ENCODE assay signal across 10 mouse cellular contexts in the genomic region with DNA sequence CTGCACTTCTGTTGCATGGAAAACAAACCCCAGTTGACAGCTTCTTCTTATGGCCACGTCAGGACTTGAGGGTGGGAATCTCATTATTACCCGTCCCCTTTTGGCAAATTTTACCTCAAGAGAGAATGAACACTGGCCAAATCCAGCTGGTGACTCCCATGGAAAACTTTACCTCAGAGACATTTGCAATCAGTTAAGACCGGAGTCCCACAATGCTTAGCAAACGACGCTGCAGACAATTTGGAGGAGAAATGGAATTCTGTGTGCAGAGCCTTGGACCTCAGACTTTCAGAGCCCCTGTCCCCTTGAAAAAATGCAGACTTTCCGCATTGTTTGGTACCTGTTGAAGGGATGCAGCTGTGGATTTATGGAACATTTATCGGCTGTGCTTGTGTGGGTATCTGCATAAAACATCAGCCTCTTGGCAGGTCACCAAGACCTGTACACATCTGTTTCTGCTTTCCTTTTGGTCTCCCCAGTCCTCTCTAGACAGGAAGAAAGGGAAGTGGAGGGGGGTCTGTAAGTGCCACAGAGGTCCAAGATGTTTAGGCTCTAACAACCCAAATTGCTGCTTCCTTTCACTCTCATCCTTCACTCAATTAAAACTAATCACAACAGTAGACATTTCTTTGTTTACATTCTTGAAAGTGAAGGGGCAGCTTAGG. TPM values are rescaled to one million over a fixed set of nuclear protein-coding genes. Genes with fewer than 3 reads are reported as not detected.
A peak's percentile ranks its signal among the peaks of the same experiment; 100 is the strongest.
DNase-seq lines count a peak whose midpoint lies in the region; ATAC-seq lines count a peak whose summit lies in the region.
"Had no signal": no experiment of that assay in that cellular context is flagged by ENCODE, and none has a peak within 500 bp of the region (broad histone marks: within the 10 kb centered on the region; RNA-seq: fewer than 3 reads in every experiment).

No protein-coding gene starts in this region.

- no peaks in the 10 kb centered on the region for H3K36me3 ChIP-seq in kidney, embryonic 16.5 days (ENCODE audit: insufficient read depth, low read length)
- no peaks in the 10 kb centered on the region for H3K36me3 ChIP-seq in embryonic facial prominence, embryonic 11.5 days (replicated peaks; ENCODE audit: control insufficient read depth, insufficient read depth, low read depth, low read length)
- no peaks in the 10 kb centered on the region for H3K36me3 ChIP-seq in heart, embryonic 15.5 days
- no peaks in the 10 kb centered on the region for H3K36me3 ChIP-seq in midbrain, embryonic 16.5 days (ENCODE audit: control insufficient read depth, insufficient read depth, low read length)
- H3K36me3 ChIP-seq: liver, embryonic 13.5 days had no signal

- H3K9me3 ChIP-seq in kidney, embryonic 16.5 days (ENCODE audit: low read length), result no peaks in the 10 kb centered on the region
- no peaks in the 10 kb centered on the region for H3K9me3 ChIP-seq in embryonic facial prominence, embryonic 11.5 days (replicated peaks; ENCODE audit: control insufficient read depth, low read length)
- H3K9me3 ChIP-seq in heart, embryonic 15.5 days (replicated peaks), result no peaks in the 10 kb centered on the region
- no peaks in the 10 kb centered on the region for H3K9me3 ChIP-seq in midbrain, embryonic 16.5 days (replicated peaks; ENCODE audit: control insufficient read depth, low read length, poor library complexity, severe bottlenecking)
- H3K9me3 ChIP-seq: liver, embryonic 13.5 days had no signal

- H3K27ac ChIP-seq in kidney, embryonic 16.5 days (ENCODE audit: low read length), result peak overlapping the region; percentile 19
- peak overlapping the region; percentile 69 for H3K27ac ChIP-seq in embryonic facial prominence, embryonic 11.5 days (replicated peaks; ENCODE audit: low read depth, low read length)
- H3K27ac ChIP-seq in heart, embryonic 15.5 days, result peak overlapping the region; percentile 74
- no peak overlapping the region for H3K27ac ChIP-seq in midbrain, embryonic 16.5 days (ENCODE audit: low read length)
- H3K27ac ChIP-seq: liver, embryonic 13.5 days had no signal

- no peak for DNase-seq in kidney, postnatal 36 days
- peak; percentile 86 for DNase-seq in embryonic facial prominence, embryonic 11.5 days (ENCODE audit: low spot score)
- DNase-seq in mesoderm, embryonic 11.5 days (ENCODE audit: low read depth, low spot score), result peak; percentile 47
- no peak for DNase-seq in right cerebral cortex, postnatal 4 days
- no peak for DNase-seq in adrenal gland, adult 2 months
- DNase-seq: adrenal gland, adult 8-10 months; liver, embryonic 13.5 days had no signal

- ATAC-seq in kidney, embryonic 16.5 days (ENCODE audit: low FRiP score, low TSS enrichment), result 0 out of 2 replicates have a peak, but pooled peaks have one; percentile 34
- peak; percentile 71 for ATAC-seq in embryonic facial prominence, embryonic 11.5 days (replicated peaks; ENCODE audit: insufficient number of reproducible peaks, low FRiP score, low TSS enrichment, low read depth)
- 0 out of 2 replicates have a peak, but pooled peaks have one; percentile 20 for ATAC-seq in heart, embryonic 15.5 days (replicated peaks; ENCODE audit: insufficient number of reproducible peaks, insufficient read depth, low FRiP score, low read depth)
- ATAC-seq in midbrain, embryonic 16.5 days, result no peak

- no peak overlapping the region; the same call in 1 of the 2 replicates for H3K4me2 ChIP-seq in kidney, embryonic 16.5 days (replicated peaks; ENCODE audit: low read depth, low read length)
- peak overlapping the region; percentile 1; the same call in 1 of the 2 replicates for H3K4me2 ChIP-seq in embryonic facial prominence, embryonic 11.5 days (ENCODE audit: low read depth, low read length)
- 0 out of 2 replicates have a peak overlapping the region, but pooled peaks have one; percentile 11 for H3K4me2 ChIP-seq in heart, embryonic 15.5 days
- no peak overlapping the region for H3K4me2 ChIP-seq in midbrain, embryonic 16.5 days (ENCODE audit: low read length)
- H3K4me2 ChIP-seq: liver, embryonic 13.5 days had no signal

- no peak overlapping the region for H3K9ac ChIP-seq in kidney, embryonic 16.5 days (replicated peaks; ENCODE audit: low read length)
- H3K9ac ChIP-seq in embryonic facial prominence, embryonic 11.5 days (replicated peaks; ENCODE audit: low read length), result no peak overlapping the region
- H3K9ac ChIP-seq in heart, embryonic 15.5 days, result no peak overlapping the region
- H3K9ac ChIP-seq in midbrain, embryonic 16.5 days (ENCODE audit: low read depth, low read length), result no peak overlapping the region
- H3K9ac ChIP-seq: liver, embryonic 13.5 days had no signal

- H3K4me3 ChIP-seq in kidney, embryonic 16.5 days (ENCODE audit: low read length), result no peak overlapping the region
- no peak overlapping the region for H3K4me3 ChIP-seq in embryonic facial prominence, embryonic 11.5 days (ENCODE audit: low read depth, low read length)
- H3K4me3 ChIP-seq in heart, embryonic 15.5 days, result no peak overlapping the region
- no peak overlapping the region for H3K4me3 ChIP-seq in midbrain, embryonic 16.5 days (ENCODE audit: low read depth, low read length)
- H3K4me3 ChIP-seq: liver, embryonic 13.5 days had no signal

- H3K27me3 ChIP-seq in kidney, embryonic 16.5 days (ENCODE audit: insufficient read depth, low read length), result no peaks in the 10 kb centered on the region
- no peaks in the 10 kb centered on the region for H3K27me3 ChIP-seq in embryonic facial prominence, embryonic 11.5 days (ENCODE audit: control insufficient read depth, insufficient read depth, low read length)
- no peaks in the 10 kb centered on the region for H3K27me3 ChIP-seq in heart, embryonic 15.5 days
- no peaks in the 10 kb centered on the region for H3K27me3 ChIP-seq in midbrain, embryonic 16.5 days (ENCODE audit: control insufficient read depth, insufficient read depth, low read depth, low read length)
- H3K27me3 ChIP-seq: liver, embryonic 13.5 days had no signal

- 45% methylated on average over 7 of the region's 7 CpGs for WGBS in kidney, embryonic 16.5 days
- 22% methylated on average over 7 of the region's 7 CpGs for WGBS in embryonic facial prominence, embryonic 11.5 days
- WGBS in heart, embryonic 15.5 days, result 36% methylated on average over 7 of the region's 7 CpGs
- 71% methylated on average over 7 of the region's 7 CpGs for WGBS in midbrain, embryonic 16.5 days

- peaks cover 21% of the 10 kb centered on the region for H3K4me1 ChIP-seq in kidney, embryonic 16.5 days (ENCODE audit: insufficient read depth, low read length)
- peaks cover 3% of the 10 kb centered on the region for H3K4me1 ChIP-seq in embryonic facial prominence, embryonic 11.5 days (ENCODE audit: control insufficient read depth, insufficient read depth, low read length)
- peaks cover 9% of the 10 kb centered on the region for H3K4me1 ChIP-seq in heart, embryonic 15.5 days (replicated peaks)
- H3K4me1 ChIP-seq in midbrain, embryonic 16.5 days (ENCODE audit: control insufficient read depth, insufficient read depth, low read length), result no peaks in the 10 kb centered on the region
- H3K4me1 ChIP-seq: liver, embryonic 13.5 days had no signal

RNA-seq across cellular contexts. Expression of a gene that starts 20.5 kb away (rescaled TPM):
- polyA plus RNA-seq in kidney, embryonic 16.5 days (2015; fragmentation: Nextera tagmentation; extraction: Ambion mirVana), result 551 and 618 TPM in 2 replicates
- polyA plus RNA-seq in embryonic facial prominence, embryonic 11.5 days (2014; fragmentation: Nextera tagmentation; extraction: Ambion mirVana), result 225 and 245 TPM in 2 replicates
- polyA plus RNA-seq in heart, embryonic 15.5 days (2015; fragmentation: Nextera tagmentation; extraction: Ambion mirVana), result 469 and 631 TPM in 2 replicates
- total RNA-seq in adrenal gland, adult 2 months (2021), result 100 to 1,000 TPM in 1 of 2 experiments, 10 to 100 TPM in 1; 56.3 to 121 TPM
- polyA plus RNA-seq in adrenal gland, adult 2 months (2012; rRNA removed), result 41.9 and 43.7 TPM in 2 replicates
- 62.8 and 78.9 TPM in 2 replicates for polyA plus RNA-seq in midbrain, embryonic 16.5 days (2015; fragmentation: Nextera tagmentation; extraction: Ambion mirVana)

Comparison
In these comparisons a context has a peak if more than half of its experiments do, and no peak if none do; other contexts are left out.
1. H3K4me2 ChIP-seq: peak in embryonic facial prominence, embryonic 11.5 days (single experiment) and heart, embryonic 15.5 days (single experiment); none in kidney, embryonic 16.5 days (single experiment) and midbrain, embryonic 16.5 days (single experiment).
2. DNase-seq: peak in embryonic facial prominence, embryonic 11.5 days (single experiment) and mesoderm, embryonic 11.5 days (single experiment); none in kidney, postnatal 36 days (0 of 2), right cerebral cortex, postnatal 4 days (single experiment) and adrenal gland, adult 2 months (single experiment).